In genomic region chr11:86637697-86638096, GRCm38 (mm10) we compare ENCODE assay signal across 21 mouse cellular contexts. TPM values are rescaled to one million over a fixed set of nuclear protein-coding genes. Genes with fewer than 3 reads are reported as not detected.
A peak's percentile ranks its signal among the peaks of the same experiment; 100 is the strongest.
DNase-seq lines count a peak whose midpoint lies in the region; ATAC-seq and TF ChIP-seq lines count a peak whose summit lies in the region.
"Had no signal": no experiment of that assay in that cellular context is flagged by ENCODE, and none has a peak within 500 bp of the region (broad histone marks: within the 10 kb centered on the region; RNA-seq: fewer than 3 reads in every experiment).

No protein-coding gene starts in this region.

- H3K27me3 ChIP-seq in liver, adult 2 months (ENCODE audit: control insufficient read depth, insufficient read depth, low read length) = no peaks in the 10 kb centered on the region
- H3K27me3 ChIP-seq in liver, embryonic 12.5 days (replicated peaks) = no peaks in the 10 kb centered on the region
- no peaks in the 10 kb centered on the region for H3K27me3 ChIP-seq in lung, postnatal 0 days (replicated peaks; ENCODE audit: insufficient read depth, low read length)
- H3K27me3 ChIP-seq in forebrain, embryonic 15.5 days = no peaks in the 10 kb centered on the region
- H3K27me3 ChIP-seq: CH12.LX; embryonic facial prominence, embryonic 12.5 days had no signal

- H3K4me2 ChIP-seq in liver, embryonic 12.5 days = no peak overlapping the region
- H3K4me2 ChIP-seq in lung, postnatal 0 days (replicated peaks; ENCODE audit: low read depth, low read length) = no peak overlapping the region
- H3K4me2 ChIP-seq in forebrain, embryonic 15.5 days (replicated peaks) = no peak overlapping the region
- H3K4me2 ChIP-seq: embryonic facial prominence, embryonic 12.5 days had no signal

- peaks cover 20% of the 10 kb centered on the region for H3K36me3 ChIP-seq in liver, adult 2 months (ENCODE audit: control insufficient read depth, insufficient read depth, low read length)
- peaks cover 49% of the 10 kb centered on the region for H3K36me3 ChIP-seq in liver, embryonic 12.5 days
- no peaks in the 10 kb centered on the region for H3K36me3 ChIP-seq in lung, postnatal 0 days (ENCODE audit: insufficient read depth, low read length)
- H3K36me3 ChIP-seq in forebrain, embryonic 15.5 days = peaks cover 6% of the 10 kb centered on the region
- H3K36me3 ChIP-seq: embryonic facial prominence, embryonic 12.5 days had no signal

- 9% methylated on average over 2 of the region's 2 CpGs for WGBS in liver, adult 2 months
- 81% methylated on average over 2 of the region's 2 CpGs for WGBS in liver, embryonic 12.5 days (ENCODE audit: insufficient replicate concordance)
- 71% methylated on average over 2 of the region's 2 CpGs for WGBS in lung, postnatal 0 days
- WGBS in forebrain, embryonic 15.5 days = 88% methylated on average over 2 of the region's 2 CpGs

- no peak for TF ChIP-seq POLR2A in liver, adult 2 months (IDR thresholded peaks at IDR 0.05; ENCODE audit: extremely low read depth, insufficient read depth, low read length)

- H3K9me3 ChIP-seq in liver, embryonic 12.5 days (replicated peaks) = no peaks in the 10 kb centered on the region
- H3K9me3 ChIP-seq in lung, postnatal 0 days (ENCODE audit: low read length) = no peaks in the 10 kb centered on the region
- no peaks in the 10 kb centered on the region for H3K9me3 ChIP-seq in forebrain, embryonic 15.5 days
- H3K9me3 ChIP-seq: embryonic facial prominence, embryonic 10.5 days; embryonic facial prominence, embryonic 12.5 days had no signal

- peak; percentile 90 for DNase-seq in liver, adult 2 months (ENCODE audit: extremely low read depth, low read depth, low spot score)
- DNase-seq in lung, postnatal 0 days (ENCODE audit: low spot score) = peak; percentile 28
- no peak for DNase-seq in lung, postnatal 14 days
- DNase-seq in ZHBTc4 (ENCODE audit: low read depth, low spot score) = peak; percentile 13
- DNase-seq: adrenal gland, adult 2 months; adrenal gland, postnatal 10 days; adrenal gland, postnatal 25 days; B cell, adult 2 months; cerebellum, adult 11 months; cerebellum, adult 18-20 months; cerebellum, adult 9-10 months; cerebellum, postnatal 10 days; cerebellum, postnatal 25 days; forebrain, postnatal 0 days had no signal

- ATAC-seq in liver, embryonic 12.5 days = no peak
- ATAC-seq in lung, postnatal 0 days = no peak
- no peak for ATAC-seq in forebrain, embryonic 15.5 days (replicated peaks)
- ATAC-seq: CD4-positive, CD25-positive, alpha-beta regulatory T cell, adult 4 months; forebrain, embryonic 14.5 days; forebrain, postnatal 0 days had no signal

- TF ChIP-seq CTCF in liver, adult 2 months (IDR thresholded peaks at IDR 0.05; ENCODE audit: low read depth, low read length) = no peak
- no peak for TF ChIP-seq CTCF in lung, postnatal 0 days (IDR thresholded peaks at IDR 0.05)

- 0 out of 2 replicates have a peak, but pooled peaks have one; percentile 11 for TF ChIP-seq EP300 in lung, postnatal 0 days (IDR thresholded peaks at IDR 0.05)

- H3K79me2 ChIP-seq in liver, adult 2 months (ENCODE audit: control insufficient read depth, insufficient read depth, low read length) = peaks cover 4% of the 10 kb centered on the region; the same call in 1 of the 2 replicates

- H3K4me3 ChIP-seq in liver, adult 2 months (ENCODE audit: insufficient read depth, low read depth, low read length) = no peak overlapping the region
- no peak overlapping the region for H3K4me3 ChIP-seq in liver, embryonic 12.5 days
- H3K4me3 ChIP-seq in lung, postnatal 0 days (ENCODE audit: low read depth, low read length) = no peak overlapping the region
- no peak overlapping the region for H3K4me3 ChIP-seq in forebrain, embryonic 15.5 days
- H3K4me3 ChIP-seq: embryonic facial prominence, embryonic 10.5 days; embryonic facial prominence, embryonic 12.5 days had no signal

- no peak overlapping the region for H3K9ac ChIP-seq in liver, adult 2 months (ENCODE audit: low read depth, low read length)
- H3K9ac ChIP-seq in liver, embryonic 12.5 days = no peak overlapping the region
- no peak overlapping the region for H3K9ac ChIP-seq in lung, postnatal 0 days (replicated peaks; ENCODE audit: low read depth)
- no peak overlapping the region for H3K9ac ChIP-seq in forebrain, embryonic 15.5 days (replicated peaks)
- H3K9ac ChIP-seq: embryonic facial prominence, embryonic 12.5 days; forebrain, postnatal 0 days had no signal

- no peak overlapping the region for H3K27ac ChIP-seq in liver, adult 2 months (replicated peaks; ENCODE audit: insufficient read depth, low read depth, low read length)
- H3K27ac ChIP-seq in liver, embryonic 12.5 days = no peak overlapping the region
- H3K27ac ChIP-seq in lung, postnatal 0 days (ENCODE audit: low read length) = no peak overlapping the region
- H3K27ac ChIP-seq in forebrain, embryonic 15.5 days (replicated peaks) = no peak overlapping the region
- H3K27ac ChIP-seq: embryonic facial prominence, embryonic 10.5 days; embryonic facial prominence, embryonic 12.5 days had no signal

- H3K4me1 ChIP-seq in liver, adult 2 months (ENCODE audit: control insufficient read depth, insufficient read depth, low read length) = peaks cover 9% of the 10 kb centered on the region; the same call in 1 of the 2 replicates
- H3K4me1 ChIP-seq in liver, embryonic 12.5 days = no peaks in the 10 kb centered on the region
- H3K4me1 ChIP-seq in lung, postnatal 0 days (ENCODE audit: insufficient read depth, low read depth, low read length) = no peaks in the 10 kb centered on the region
- H3K4me1 ChIP-seq in forebrain, embryonic 15.5 days = no peaks in the 10 kb centered on the region
- H3K4me1 ChIP-seq: embryonic facial prominence, embryonic 10.5 days; embryonic facial prominence, embryonic 12.5 days had no signal

RNA-seq across cellular contexts. Expression of gene Vmp1, which starts 45.9 kb away (rescaled TPM):
- 91.9 and 93.6 TPM in 2 replicates for total RNA-seq in liver, adult 2 months (2014; rRNA removed)
- polyA plus RNA-seq in liver, adult 2 months (2012; rRNA removed) = 37.8 and 43.6 TPM in 2 replicates
- 102 and 110 TPM in 2 replicates for polyA plus RNA-seq in liver, embryonic 12.5 days (2016; fragmentation: Nextera tagmentation; extraction: Ambion mirVana)
- polyA plus RNA-seq in lung, postnatal 0 days (2015; fragmentation: Nextera tagmentation; extraction: Ambion mirVana) = 181 and 202 TPM in 2 replicates
- polyA plus RNA-seq in forebrain, embryonic 15.5 days (2015; fragmentation: Nextera tagmentation; extraction: Ambion mirVana) = 99.0 and 99.6 TPM in 2 replicates

RNA-seq across cellular contexts. Expression of gene Ptrh2, which starts 46.1 kb away (rescaled TPM):
- 8.1 and 9.2 TPM in 2 replicates for total RNA-seq in liver, adult 2 months (2014; rRNA removed)
- polyA plus RNA-seq in liver, adult 2 months (2012; rRNA removed) = 5.0 and 5.2 TPM in 2 replicates
- 26.1 and 26.8 TPM in 2 replicates for polyA plus RNA-seq in liver, embryonic 12.5 days (2016; fragmentation: Nextera tagmentation; extraction: Ambion mirVana)
- 11.7 and 12.2 TPM in 2 replicates for polyA plus RNA-seq in lung, postnatal 0 days (2015; fragmentation: Nextera tagmentation; extraction: Ambion mirVana)
- 37.7 and 38.2 TPM in 2 replicates for polyA plus RNA-seq in forebrain, embryonic 15.5 days (2015; fragmentation: Nextera tagmentation; extraction: Ambion mirVana)
